Mouse (Mus musculus) naive thymus-derived CD4-positive, alpha-beta T cell, adult 2 months (primary cell): ENCODE data around the gene Prdx5.

Experiments
- DNase-seq: peaks from one replicate; pipeline ENCODE4 v3.0.0-alpha.2; 2011; ENCODE audit warnings: low read depth

Prdx5 gene

DNA sequence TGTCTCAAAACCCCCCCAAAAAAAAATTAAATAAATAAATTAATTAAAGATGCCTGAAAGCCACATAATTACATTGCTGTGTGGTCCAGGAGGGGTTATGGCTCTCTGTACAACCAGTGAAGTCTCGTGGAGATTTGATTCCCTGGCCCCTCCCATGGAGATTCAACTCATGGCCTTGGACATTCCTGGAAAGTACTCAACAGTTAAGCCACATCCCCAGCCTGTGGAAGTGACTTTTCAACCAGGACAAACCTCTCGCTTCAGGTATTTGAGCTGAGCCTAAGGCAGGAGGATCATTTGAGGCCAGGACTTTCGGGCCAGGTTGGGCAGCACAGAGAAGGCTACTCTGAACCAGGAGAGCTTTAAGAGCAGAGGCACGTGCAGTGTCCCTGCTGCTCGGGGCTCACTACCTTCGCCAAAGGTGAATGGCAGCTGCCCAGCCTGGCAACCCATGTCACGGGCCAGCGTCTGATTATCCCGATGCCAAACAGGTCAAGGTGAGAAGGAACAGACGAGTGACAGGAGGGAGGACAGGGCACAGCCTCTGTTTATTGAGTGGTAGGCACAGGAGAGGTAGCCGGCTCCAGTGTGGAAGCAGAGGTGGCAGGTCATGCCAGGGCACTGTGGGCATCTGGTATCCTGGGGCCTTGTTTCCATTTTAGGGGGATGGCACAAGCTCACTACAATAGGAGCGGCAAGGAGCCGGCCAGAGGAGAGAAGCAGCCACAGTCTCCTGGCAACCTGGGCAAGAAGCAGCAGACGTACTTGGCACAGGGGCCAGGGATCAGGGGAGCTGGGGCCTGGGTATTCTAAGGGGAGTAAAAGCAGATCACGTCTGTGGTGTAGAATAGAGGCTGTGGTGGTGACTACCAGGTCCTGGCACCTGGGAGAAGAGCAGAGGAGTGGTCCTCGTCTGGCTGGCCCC lies 27.9 kb upstream of the Prdx5 start:
- no peak for DNase-seq

DNA sequence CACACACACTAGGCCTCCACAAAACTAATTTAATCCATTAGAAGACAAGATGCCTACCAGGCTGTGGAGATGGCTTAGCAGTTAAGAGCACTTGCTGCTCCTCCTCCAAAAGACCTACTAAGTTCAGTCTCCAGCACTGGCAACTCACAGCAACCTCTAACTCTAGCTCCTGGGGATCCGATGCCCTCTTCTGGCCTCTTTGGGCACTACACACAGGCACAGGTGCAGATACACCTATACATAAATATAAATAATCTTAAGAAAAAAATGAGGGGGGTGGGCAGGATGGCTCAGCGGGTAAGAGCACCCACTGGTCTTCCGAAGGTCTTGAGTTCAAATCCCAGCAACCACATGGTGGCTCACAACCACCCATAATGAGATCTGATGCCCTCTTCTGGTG lies 26.4 kb upstream of the Prdx5 start:
- peak; percentile 58 for DNase-seq

DNA sequence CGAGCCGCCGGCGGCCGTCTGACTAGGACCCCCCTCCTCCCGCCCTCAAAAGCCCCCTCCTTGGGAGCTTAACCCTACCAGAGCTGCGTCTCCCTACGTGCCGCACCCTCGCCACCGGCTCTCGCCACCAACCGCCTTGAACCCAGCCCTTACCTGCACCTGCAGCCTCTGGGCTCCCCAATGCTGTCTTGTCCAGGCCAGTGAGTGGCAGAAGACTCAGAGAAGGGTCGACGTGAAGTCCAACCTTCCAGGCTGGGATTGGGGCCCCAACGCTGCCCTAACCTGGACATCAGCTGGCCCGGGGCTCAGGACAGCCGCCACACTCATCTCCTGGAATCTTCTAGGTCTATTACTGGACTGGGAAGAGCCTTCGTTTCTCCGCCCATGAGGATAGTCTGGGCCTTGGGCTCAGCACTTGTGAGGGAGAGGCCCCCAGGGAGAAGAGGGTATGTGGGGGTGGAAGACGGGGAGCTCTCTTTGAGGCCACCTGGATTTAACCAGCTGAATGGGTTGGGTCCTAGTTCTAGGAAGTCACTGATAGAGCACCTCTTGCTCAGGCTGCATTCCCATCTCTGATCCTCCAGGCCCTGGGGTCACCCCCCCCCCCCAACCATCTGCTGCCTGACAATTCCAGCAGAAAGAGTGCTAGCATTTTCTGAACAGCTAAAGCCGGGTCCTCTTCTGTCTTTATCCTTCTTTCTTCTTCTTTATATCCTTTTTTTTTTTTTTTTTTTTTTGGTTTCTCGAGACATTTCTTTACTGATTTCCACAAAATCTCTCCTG lies 24.5 kb upstream of the Prdx5 start, which contains the start of gene Kcnk4:
Gene Kcnk4, minus strand, starts transcription at position 321 of the 783 bp plus-strand sequence.
- no peak for DNase-seq

DNA sequence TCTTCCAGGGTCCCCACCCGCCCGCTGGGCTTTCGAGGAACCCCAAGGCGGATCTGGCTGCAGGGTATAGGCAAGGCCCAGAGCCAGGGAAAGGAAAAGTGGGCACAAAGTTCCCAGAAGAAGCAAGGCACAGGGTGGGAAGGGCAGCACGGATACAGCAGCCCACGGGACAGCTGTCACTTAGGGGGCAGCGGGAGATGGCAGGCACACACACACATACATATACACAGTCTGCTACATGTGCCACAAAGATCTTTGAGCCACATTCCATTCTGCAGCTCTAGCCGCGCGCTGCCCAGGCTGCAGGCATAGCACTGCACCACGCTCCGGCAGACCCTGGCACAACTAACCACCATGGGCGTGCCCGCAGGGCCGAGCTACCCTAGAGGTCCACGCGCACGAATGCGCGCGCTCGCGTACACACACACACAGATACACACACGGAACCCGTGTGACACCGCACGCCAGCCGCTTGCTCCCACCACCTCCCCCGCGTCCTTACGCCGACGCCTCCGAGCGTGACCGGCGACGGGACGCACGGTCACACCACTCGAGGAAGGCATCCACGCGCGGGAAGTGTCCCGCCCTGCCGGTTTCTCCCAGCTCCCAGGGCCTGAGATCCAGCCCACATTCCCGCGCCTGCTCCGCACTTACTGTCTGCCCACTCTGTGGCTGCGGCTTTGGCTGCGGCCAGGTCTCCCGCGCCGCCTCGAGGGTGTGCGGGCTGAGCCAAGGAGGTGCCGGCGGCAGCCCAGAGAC lies 23.7 kb upstream of the Prdx5 start:
- no peak for DNase-seq

DNA sequence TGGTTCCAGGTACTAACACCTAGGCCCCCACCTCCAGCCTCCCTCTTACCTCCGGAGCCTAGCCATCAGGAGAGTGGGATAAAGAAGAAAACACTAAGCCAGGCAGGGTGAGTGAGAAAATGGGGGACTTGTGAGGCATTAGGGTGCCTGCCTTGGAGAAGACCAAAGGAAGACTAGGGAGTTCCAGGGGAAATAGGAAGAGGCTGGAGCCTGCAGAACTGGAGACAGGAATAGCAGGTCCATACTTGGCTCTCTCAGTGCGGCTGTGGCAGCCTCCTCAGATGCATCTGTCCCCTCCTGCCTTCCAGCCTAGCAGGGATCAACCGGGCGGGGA lies 23.2 kb upstream of the Prdx5 start:
- no peak for DNase-seq

DNA sequence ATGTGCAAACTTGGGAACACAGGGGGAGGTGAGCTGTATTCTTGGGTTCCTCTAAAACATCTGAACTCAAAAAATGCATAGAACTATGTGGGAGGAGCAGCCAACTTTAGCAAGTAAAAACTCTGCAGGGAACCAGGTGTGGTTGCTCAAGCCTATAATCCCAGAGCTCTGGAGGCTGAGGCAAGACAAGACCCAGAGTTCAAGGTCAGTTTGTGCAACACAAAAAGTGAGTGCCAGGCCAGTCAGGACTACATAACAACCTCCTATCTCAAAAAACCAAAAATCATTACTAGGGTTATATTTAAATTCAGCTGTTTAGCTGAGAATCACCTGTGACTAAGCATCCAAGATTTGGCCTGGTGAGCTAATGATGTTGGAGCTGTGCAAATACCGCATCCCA lies 22.1 kb upstream of the Prdx5 start:
- DNase-seq, result no peak

DNA sequence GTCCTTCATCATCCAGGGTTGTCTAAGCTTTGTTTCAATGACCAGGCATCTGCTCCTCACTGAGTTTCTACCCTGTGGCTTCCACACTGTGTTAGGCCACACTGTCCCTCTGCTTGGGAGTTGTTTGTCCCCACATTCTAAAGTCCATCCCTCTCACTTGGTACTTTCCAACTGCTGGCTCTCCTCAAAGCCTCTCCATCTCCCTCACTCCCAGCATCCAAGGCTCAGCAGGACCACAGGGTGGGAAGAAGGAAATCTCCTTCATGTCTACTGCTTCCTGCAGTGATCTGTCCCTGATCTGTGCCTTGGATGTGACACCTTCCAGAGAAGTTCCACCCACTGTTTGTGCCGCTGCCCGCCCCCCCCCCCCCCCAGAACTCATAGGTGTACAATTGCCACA lies 21.1 kb upstream of the Prdx5 start:
- no peak for DNase-seq

DNA sequence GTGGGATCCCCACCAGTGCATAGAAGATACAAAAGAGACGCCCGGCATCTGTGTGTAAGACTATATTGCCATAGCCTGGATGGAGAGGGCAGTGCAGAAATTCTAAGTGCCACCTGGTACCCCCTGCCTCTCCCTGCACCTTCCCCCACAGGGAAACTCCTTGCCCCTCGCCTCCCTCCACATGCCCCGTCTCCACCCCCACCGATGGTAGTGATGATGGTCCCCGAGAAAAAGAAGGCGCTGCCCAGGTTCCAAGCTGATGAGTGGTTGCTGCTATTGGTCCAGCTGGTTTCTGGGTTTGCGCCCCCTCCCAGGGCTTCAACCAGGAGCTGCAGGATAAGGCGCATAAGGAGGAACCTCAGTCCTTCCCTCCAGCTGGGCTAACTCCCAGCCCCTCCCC lies 18.2 kb upstream of the Prdx5 start:
- DNase-seq, result no peak

DNA sequence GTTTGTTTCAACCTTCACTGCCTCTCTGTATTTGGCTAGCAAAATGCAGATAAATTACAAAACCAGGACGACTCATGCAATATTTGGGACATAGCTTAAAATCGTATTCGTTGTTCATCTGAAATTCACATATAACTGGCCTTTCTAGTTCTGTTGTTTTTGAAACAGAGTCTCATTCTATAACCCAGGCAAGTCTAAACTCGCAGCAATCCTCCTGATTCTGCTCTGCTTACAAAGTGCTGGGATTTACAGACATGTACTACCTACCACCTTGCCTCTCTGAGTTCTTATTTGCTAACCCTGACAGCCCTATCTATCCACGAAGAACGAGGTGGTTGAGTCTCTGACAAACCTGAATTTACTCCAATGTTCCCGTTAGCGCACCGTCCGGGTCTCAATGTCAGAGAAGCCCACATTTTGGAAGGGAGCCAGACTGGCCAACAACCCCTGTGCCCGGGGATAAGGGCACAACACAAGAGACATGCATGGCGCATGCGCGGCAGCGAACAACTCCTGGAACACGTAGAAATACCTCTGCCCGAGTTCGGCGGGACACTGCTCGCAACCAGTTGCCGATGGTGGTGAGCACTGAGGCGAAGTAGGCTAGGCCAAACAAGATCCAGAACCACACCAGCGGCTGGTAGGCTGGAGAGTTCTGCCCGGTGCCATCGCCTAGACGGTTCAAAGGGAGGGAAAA lies 16.8 kb upstream of the Prdx5 start:
- DNase-seq, result peak; percentile 64

DNA sequence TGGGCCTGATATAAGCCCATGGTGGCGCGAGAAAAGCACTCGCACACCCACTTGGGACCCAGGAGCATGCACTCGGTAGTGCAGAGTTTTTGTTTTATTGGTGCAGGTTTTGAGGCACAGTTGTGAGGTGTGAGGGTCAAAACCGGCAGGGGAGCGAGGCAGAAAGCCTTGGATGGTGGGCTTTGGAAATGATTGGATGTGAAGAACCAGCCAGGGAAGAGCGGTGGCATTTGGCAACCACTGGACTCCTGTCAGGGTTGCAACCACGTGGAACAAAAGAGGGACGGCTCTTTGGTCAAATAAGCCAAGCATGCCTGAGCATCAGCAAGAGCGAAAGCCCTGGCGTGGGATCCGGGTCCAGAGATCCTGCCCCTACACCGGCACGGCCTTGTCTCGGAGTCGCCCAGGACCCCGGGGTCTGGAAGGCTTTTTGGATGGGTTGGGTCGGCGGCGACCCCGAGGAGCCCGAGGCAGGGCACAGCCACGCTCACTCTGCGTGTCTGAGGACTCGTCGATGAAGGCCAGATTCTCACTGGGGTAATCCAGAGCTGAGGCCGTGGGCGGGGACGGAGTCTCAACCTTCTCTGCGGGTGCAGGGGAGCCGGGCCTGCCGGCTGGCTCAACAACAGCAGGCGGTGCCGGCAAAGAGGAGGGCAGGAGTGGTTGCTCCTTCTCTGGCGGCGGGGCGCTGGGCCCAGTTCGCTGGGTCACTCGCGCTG lies 15.9 kb upstream of the Prdx5 start:
- DNase-seq, result no peak

DNA sequence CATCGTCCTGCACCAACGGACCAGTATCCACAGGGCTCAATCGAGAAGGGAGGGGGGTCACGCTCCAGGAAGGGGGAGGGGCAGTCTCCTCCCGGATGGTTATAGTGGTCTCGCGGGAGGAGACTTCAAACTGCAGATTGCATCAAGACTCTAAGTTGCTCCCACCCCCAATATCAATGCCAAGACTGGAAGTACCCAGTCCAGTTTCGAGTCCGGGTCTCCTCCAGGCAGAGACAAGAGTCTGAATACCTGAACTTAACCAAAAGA lies 15.3 kb upstream of the Prdx5 start, which contains the start of gene Catsperz:
Gene Catsperz, minus strand, starts transcription at position 74 of the 267 bp plus-strand sequence.
- peak; percentile 35 for DNase-seq

DNA sequence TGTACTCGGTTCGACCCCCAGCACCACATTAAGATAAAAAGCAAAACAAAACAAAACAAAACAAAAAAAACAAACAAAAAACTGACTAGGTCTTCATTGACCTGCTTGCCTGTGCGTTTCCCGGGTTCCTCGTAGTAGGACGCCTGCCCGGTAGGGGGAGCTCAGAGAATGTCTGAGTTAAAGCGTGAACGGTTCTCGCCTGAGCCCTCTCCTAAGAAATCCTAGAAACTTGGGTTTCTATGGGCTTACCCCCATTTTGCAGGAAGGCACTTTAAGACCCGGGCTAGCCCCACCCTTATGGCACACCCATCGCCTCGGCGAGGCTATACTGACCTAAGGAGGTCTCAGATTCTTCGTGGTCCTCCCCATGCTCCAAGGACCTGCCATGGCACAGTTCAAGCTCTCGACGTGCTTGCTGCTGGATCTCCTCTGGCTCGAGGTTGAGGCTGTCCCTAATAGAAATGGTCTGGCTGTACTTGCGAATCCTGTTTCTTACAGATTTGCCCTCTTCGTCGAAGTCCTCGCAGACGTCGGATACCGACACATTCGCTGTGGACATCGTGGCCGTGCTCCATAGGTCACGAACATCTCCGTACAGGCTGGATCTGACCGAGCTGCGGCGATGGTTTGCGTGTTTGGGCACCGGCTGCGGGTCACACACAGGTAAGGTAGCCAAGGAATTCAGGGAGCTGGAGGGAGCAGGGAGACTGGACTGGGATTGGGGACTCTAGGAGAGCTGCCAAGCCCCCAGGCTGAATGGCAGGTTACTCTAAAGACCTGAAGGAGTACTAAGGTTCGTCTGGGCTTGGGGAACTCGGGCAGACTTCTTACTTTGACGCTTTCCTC lies 14.8 kb upstream of the Prdx5 start:
- DNase-seq, result peak; percentile 88

DNA sequence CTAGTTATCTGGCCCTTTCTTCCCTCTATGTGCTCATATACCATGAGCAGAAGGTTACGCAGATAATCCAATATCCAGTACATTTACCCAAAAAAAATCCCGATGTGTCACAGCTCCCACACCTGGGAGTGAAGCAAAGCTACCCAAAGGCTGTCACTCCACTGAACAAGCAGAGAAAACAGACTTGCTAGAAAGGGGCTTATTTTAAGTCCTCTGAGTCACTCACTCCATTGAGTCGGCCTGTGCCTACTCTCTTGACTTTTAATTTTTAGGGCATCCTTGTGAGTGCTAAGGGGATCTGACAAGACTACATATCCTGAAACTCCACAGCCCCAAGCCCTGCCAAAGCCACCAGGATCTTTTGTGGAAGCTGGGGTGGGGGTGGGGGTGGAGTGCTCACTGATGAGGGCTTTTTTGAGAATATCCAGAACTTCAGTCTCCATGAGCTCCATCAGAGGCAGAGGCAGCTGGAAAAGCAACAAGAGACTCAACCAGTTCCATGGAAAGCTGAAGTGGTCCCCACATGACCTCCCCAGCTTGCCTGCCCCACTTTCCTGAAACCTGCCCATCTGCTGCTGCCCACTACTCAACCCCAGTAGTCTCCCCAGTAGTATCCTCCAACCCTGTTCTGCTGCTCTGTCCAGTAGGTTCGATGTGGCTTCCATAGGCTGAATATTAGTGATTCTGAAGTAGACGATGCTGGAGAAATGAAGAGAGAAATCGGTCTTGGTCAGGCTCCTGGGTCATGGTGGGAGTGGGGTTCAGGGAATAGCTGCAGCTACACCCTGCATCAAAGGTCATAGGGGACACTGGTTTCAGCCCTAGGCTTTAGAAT lies 13.2 kb upstream of the Prdx5 start:
- no peak for DNase-seq

DNA sequence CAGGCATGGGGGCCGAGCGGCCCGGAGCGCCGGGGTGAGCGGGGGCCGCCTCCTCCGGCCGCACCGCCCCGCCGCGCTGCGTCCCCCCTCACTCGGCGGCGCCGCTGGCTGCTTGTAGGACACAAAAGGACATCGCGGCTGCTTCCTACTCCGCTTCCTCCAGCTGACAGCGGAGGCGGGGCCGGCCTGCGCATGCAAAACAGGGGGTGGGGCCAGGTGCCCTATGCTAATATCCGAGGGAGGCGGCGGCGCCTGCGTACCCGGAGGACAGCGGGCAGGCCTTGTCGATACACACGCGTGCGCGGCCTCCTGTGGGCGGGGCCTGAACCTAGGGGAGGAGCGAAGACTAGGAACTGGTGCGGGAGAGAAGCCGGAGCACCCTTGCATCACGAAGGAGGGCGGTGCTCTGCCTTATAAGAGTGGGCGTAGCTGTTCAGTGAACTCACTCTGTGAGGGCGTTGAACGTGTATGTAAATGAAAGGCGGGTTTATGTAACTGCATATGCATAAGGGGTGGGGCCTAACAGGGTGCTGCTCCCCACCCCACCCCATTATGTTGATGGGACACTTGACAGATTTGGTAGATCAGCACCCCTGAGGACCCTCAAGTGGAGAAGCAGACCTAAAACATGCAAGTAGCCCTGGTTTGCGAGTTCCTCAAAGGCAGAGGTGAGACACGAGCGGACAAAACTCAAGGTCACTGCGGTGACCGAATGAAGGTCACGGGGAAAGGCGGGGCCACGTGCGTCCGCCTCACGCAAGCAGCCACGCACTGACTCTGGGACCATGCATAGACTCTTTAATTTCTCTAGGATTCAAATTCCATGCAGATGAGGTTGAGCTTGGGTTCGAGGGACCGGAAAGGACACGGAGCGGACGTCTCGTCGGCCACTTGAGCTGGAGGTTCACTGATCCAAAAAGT lies 12.0 kb upstream of the Prdx5 start, which contains the start of gene Esrra:
Gene Esrra, minus strand, starts transcription at position 167 of the 921 bp plus-strand sequence.
- DNase-seq, result peak; percentile 100

DNA sequence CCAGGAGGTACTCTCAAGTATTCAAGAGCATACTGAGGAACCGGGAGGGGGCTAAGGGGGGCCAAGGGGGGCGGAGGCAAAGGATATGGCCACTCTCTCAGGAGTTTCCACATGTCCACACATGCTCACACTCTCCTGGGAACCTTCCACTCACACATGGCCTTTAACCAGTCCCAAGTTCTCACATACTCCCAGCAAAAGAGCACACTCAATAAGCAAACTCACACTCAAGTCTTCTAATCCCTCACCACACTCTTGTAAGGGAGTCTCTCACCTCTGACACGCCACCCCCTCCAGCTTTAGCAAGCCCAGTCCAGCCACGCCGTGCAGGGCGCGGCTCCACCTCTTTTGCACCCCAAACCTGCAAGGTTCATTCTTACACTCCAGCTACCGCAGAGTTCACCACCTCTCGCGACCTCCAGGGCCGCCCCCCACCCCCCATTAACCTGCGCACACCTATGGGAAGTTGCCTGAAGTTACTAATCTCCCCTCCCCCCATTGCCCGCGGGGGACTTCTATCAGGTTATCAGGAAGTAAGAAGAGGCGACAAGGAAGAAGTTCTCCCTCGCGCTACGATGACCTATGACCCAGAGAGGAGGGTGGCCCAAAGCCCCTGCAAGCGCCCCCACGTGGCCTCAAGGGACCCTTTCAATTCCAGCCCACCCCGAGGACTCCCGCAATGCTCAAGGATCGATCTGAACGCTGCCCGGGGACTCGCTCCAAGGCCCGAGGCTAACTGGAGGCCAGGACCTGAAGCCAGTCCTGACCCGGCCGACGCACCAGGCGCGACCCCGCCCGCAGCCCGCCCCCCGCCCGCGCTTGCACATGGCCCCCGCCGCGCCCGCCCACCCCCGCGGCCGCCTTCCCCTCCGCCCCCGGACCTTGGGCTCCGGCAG lies 11.1 kb upstream of the Prdx5 start:
- peak; percentile 66 for DNase-seq

DNA sequence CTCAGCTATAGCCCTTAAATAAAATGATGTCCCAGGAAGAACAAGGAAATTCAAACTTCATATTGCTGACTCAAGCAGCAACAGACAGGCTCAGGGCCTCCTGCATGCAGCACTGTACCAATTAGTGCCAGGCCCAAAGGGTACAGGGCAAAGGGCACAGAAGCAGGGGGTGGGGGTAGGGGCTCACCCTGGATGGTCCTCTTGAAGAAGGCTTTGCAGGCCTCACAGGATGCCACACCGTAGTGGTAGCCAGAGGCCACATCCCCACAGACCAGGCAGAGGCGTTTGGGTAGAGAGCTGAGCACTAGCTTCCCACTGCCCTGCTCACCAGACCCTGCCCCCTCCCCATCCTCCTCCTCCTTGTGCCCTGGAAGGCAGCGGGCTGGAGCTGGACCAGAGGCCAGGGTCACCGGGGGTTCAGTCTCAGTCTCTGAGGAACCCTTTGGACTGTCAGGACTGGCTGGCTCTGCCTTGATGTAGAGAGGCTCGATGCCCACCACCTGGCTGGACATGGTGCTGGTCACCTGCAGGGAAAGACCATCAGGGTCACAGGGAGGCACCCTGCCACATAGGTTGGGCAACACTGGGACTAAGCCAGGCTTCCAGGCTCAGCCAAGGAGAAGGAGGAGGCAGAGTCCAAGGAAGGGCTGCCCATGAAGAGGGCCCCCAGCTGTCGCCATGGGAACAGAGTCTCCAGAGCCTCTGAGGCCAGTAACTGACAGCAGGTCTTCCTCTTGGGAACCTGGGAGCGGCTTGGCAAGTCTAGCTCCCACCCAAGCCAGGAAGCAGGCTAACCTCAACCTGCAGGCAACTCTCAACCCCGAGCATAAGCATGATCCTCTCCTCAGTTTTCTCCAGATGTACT lies 10.2 kb upstream of the Prdx5 start:
- DNase-seq, result no peak
